Mouse (Mus musculus) hindbrain, embryonic 13.5 days (tissue): ENCODE results near the gene Frmd5. TPM values are rescaled to one million over a fixed set of nuclear protein-coding genes. Genes with fewer than 3 reads are reported as not detected.
A peak's percentile ranks its signal among the peaks of the same experiment; 100 is the strongest.

ENCODE experiments used
- ATAC-seq: fragments of 200-750 bp; cut with Nextera tagmentation; 2 replicates; pipeline ENCODE4 v1.8.0; 2017; ENCODE audit warnings: moderate TSS enrichment; ENCODE audit not compliant: low FRiP score
- H3K27ac ChIP-seq: fragments of 300-500 bp; sonication (generic); 2 replicates; pipeline ENCODE4 v1.5.1; 2015; ENCODE audit warnings: inconsistent platforms, mild to moderate bottlenecking, moderate library complexity
- H3K27me3 ChIP-seq: fragments of 300-500 bp; sonication (generic); 2 replicates; pipeline ENCODE4 v1.6.1; 2015; ENCODE audit warnings: mild to moderate bottlenecking, inconsistent platforms
- H3K36me3 ChIP-seq: fragments of 300-500 bp; sonication (generic); 2 replicates; pipeline ENCODE4 v1.6.1; 2015; ENCODE audit warnings: mild to moderate bottlenecking, inconsistent platforms
- H3K4me1 ChIP-seq: fragments of 300-500 bp; sonication (generic); replicated peaks from 2 replicates; pipeline ENCODE4 v1.6.1; 2015; ENCODE audit warnings: inconsistent platforms
- H3K4me2 ChIP-seq: fragments of 300-500 bp; sonication (generic); 2 replicates; pipeline ENCODE4 v1.6.1; 2015; ENCODE audit warnings: inconsistent platforms, mild to moderate bottlenecking, moderate library complexity
- H3K4me3 ChIP-seq: fragments of 300-500 bp; sonication (generic); 2 replicates; pipeline ENCODE4 v1.5.1; 2015; ENCODE audit warnings: mild to moderate bottlenecking, inconsistent platforms
- H3K9ac ChIP-seq: fragments of 300-500 bp; sonication (generic); 2 replicates; pipeline ENCODE4 v1.6.1; 2015; ENCODE audit warnings: mild to moderate bottlenecking, inconsistent platforms
- H3K9me3 ChIP-seq: fragments of 300-500 bp; sonication (generic); 2 replicates; pipeline ENCODE4 v1.6.1; 2016; ENCODE audit warnings: inconsistent platforms
- WGBS: fragments of 180-500 bp; shearing (Covaris S2); methylation state at CpG from one replicate; pipeline ENCODE4 v1.1.7; 2015; 5-methylcytosine and 5-hydroxymethylcytosine counted together
- polyA plus RNA-seq: library from polyadenylated mRNA; unstranded; fragments of >200 nt; fragmentation: Nextera tagmentation; extraction: Ambion mirVana; gene quantifications from 2 replicates; pipeline ENCODE4 v1.2.1, GENCODE M21; 2015

Gene Frmd5
- polyA plus RNA-seq, 1 experiment from 2014 or later, result 33.0 TPM

GRCm38 (mm10) chr2:121713567-121713966 is 93.3 kb downstream of the Frmd5 start:
- peaks cover 33% of the 10 kb centered on the region for H3K4me1 ChIP-seq
- WGBS, result 88% methylated on average over 4 of the region's 4 CpGs
- H3K9me3 ChIP-seq, result no peaks in the 10 kb centered on the region
- H3K27ac ChIP-seq, result no peak overlapping the region
- H3K4me3 ChIP-seq, result no peak overlapping the region
- no peaks in the 10 kb centered on the region for H3K27me3 ChIP-seq
- H3K9ac ChIP-seq, result no peak overlapping the region
- no peak for ATAC-seq
- H3K36me3 ChIP-seq, result no peaks in the 10 kb centered on the region
- no peak overlapping the region for H3K4me2 ChIP-seq

- H3K9me3 ChIP-seq, result no peaks in the 10 kb centered on the region
- ATAC-seq, result peak; percentile 41; the same call in 1 of the 2 replicates
- WGBS, result 28% methylated on average over 9 of the region's 9 CpGs
- peaks cover 21% of the 10 kb centered on the region for H3K4me1 ChIP-seq
- no peak overlapping the region for H3K9ac ChIP-seq
- no peak overlapping the region for H3K4me2 ChIP-seq
- H3K4me3 ChIP-seq, result no peak overlapping the region
- peak overlapping the region; percentile 46; the same call in 1 of the 2 replicates for H3K27ac ChIP-seq
- no peaks in the 10 kb centered on the region for H3K36me3 ChIP-seq
- H3K27me3 ChIP-seq, result no peaks in the 10 kb centered on the region
Measured at GRCm38 (mm10) chr2:121711748-121712384, 95.0 kb downstream of the Frmd5 start.

- Histone ChIP-seq H3K4me1 (peaks cover 27% of the 10 kb centered on the region), H3K9me3 (no peaks in the 10 kb centered on the region), H3K27me3 (no peaks in the 10 kb centered on the region), H3K9ac (no peak overlapping the region), H3K36me3 (no peaks in the 10 kb centered on the region), H3K27ac (no peak overlapping the region), H3K4me2 (no peak overlapping the region), H3K4me3 (no peak overlapping the region)
- no peak for ATAC-seq
- WGBS, result 85% methylated on average over 4 of the region's 4 CpGs
Measured at GRCm38 (mm10) chr2:121709096-121709495, 97.8 kb downstream of the Frmd5 start.

GRCm38 (mm10) chr2:121707461-121707860 is 99.4 kb downstream of the Frmd5 start:
- no peak overlapping the region for H3K4me3 ChIP-seq
- no peak overlapping the region for H3K9ac ChIP-seq
- no peak for ATAC-seq
- H3K36me3 ChIP-seq, result no peaks in the 10 kb centered on the region
- H3K27me3 ChIP-seq, result no peaks in the 10 kb centered on the region
- H3K27ac ChIP-seq, result no peak overlapping the region
- H3K4me2 ChIP-seq, result no peak overlapping the region
- peaks cover 20% of the 10 kb centered on the region for H3K4me1 ChIP-seq
- H3K9me3 ChIP-seq, result no peaks in the 10 kb centered on the region
- 87% methylated on average over 5 of the region's 5 CpGs for WGBS

GRCm38 (mm10) chr2:121705756-121706155 is 101.1 kb downstream of the Frmd5 start:
- no peaks in the 10 kb centered on the region for H3K9me3 ChIP-seq
- no peaks in the 10 kb centered on the region for H3K36me3 ChIP-seq
- H3K9ac ChIP-seq, result no peak overlapping the region
- peaks cover 16% of the 10 kb centered on the region for H3K4me1 ChIP-seq
- ATAC-seq, result no peak
- H3K4me2 ChIP-seq, result no peak overlapping the region
- H3K27ac ChIP-seq, result peak overlapping the region; percentile 19; the same call in 1 of the 2 replicates
- H3K27me3 ChIP-seq, result no peaks in the 10 kb centered on the region
- no peak overlapping the region for H3K4me3 ChIP-seq
- WGBS, result 43% methylated on average over 2 of the region's 2 CpGs

- WGBS, result 17% methylated on average over 6 of the region's 6 CpGs
- Histone ChIP-seq H3K27me3 (no peaks in the 10 kb centered on the region), H3K27ac (peak overlapping the region; percentile 58; the same call in 1 of the 2 replicates), H3K36me3 (no peaks in the 10 kb centered on the region), H3K4me3 (no peak overlapping the region), H3K4me1 (peaks cover 27% of the 10 kb centered on the region), H3K9ac (0 out of 2 replicates have a peak overlapping the region, but pooled peaks have one; percentile 13), H3K4me2 (no peak overlapping the region), H3K9me3 (no peaks in the 10 kb centered on the region)
- ATAC-seq, result no peak
Measured at GRCm38 (mm10) chr2:121699331-121699730, 107.6 kb downstream of the Frmd5 start.

- 82% methylated on average over 10 of the region's 10 CpGs for WGBS
- H3K9ac ChIP-seq, result no peak overlapping the region
- no peaks in the 10 kb centered on the region for H3K36me3 ChIP-seq
- no peaks in the 10 kb centered on the region for H3K27me3 ChIP-seq
- peaks cover 29% of the 10 kb centered on the region for H3K4me1 ChIP-seq
- H3K27ac ChIP-seq, result no peak overlapping the region
- H3K4me2 ChIP-seq, result no peak overlapping the region
- no peaks in the 10 kb centered on the region for H3K9me3 ChIP-seq
- no peak overlapping the region for H3K4me3 ChIP-seq
- no peak for ATAC-seq
Measured at GRCm38 (mm10) chr2:121695436-121695835, 111.5 kb downstream of the Frmd5 start.

GRCm38 (mm10) chr2:121688107-121688506 is 118.8 kb downstream of the Frmd5 start:
- no peaks in the 10 kb centered on the region for H3K27me3 ChIP-seq
- no peak overlapping the region for H3K4me2 ChIP-seq
- WGBS, result 70% methylated on average over 2 of the region's 2 CpGs
- no peak overlapping the region for H3K9ac ChIP-seq
- no peak for ATAC-seq
- H3K4me1 ChIP-seq, result peaks cover 15% of the 10 kb centered on the region
- no peak overlapping the region; the same call in 1 of the 2 replicates for H3K27ac ChIP-seq
- H3K9me3 ChIP-seq, result no peaks in the 10 kb centered on the region
- H3K36me3 ChIP-seq, result no peaks in the 10 kb centered on the region
- H3K4me3 ChIP-seq, result no peak overlapping the region

- no peak for ATAC-seq
- WGBS, result 93% methylated on average over 8 of the region's 8 CpGs
- Histone ChIP-seq H3K4me1 (peaks cover 6% of the 10 kb centered on the region; the same call in 1 of the 2 replicates), H3K9me3 (no peaks in the 10 kb centered on the region), H3K27ac (no peak overlapping the region), H3K4me2 (no peak overlapping the region), H3K4me3 (no peak overlapping the region), H3K9ac (no peak overlapping the region), H3K36me3 (no peaks in the 10 kb centered on the region), H3K27me3 (no peaks in the 10 kb centered on the region)
Measured at GRCm38 (mm10) chr2:121683606-121684005, 123.3 kb downstream of the Frmd5 start.

- H3K27me3 ChIP-seq, result no peaks in the 10 kb centered on the region
- no peak overlapping the region for H3K27ac ChIP-seq
- H3K4me3 ChIP-seq, result no peak overlapping the region
- no peak overlapping the region for H3K9ac ChIP-seq
- no peaks in the 10 kb centered on the region for H3K9me3 ChIP-seq
- peaks cover 8% of the 10 kb centered on the region for H3K4me1 ChIP-seq
- no peak overlapping the region for H3K4me2 ChIP-seq
- WGBS, result 93% methylated on average over 3 of the region's 3 CpGs
- ATAC-seq, result no peak
- no peaks in the 10 kb centered on the region for H3K36me3 ChIP-seq
Measured at GRCm38 (mm10) chr2:121682361-121682760, 124.5 kb downstream of the Frmd5 start.

GRCm38 (mm10) chr2:121679711-121680110 is 127.2 kb downstream of the Frmd5 start:
- 80% methylated on average over 7 of the region's 7 CpGs for WGBS
- ATAC-seq, result no peak
- Histone ChIP-seq H3K4me1 (peaks cover 16% of the 10 kb centered on the region), H3K27ac (no peak overlapping the region), H3K9ac (no peak overlapping the region), H3K27me3 (no peaks in the 10 kb centered on the region), H3K4me2 (no peak overlapping the region), H3K36me3 (no peaks in the 10 kb centered on the region), H3K9me3 (no peaks in the 10 kb centered on the region), H3K4me3 (no peak overlapping the region)

- no peak for ATAC-seq
- 64% methylated on average over 6 of the region's 6 CpGs for WGBS
- Histone ChIP-seq H3K36me3 (no peaks in the 10 kb centered on the region), H3K4me2 (no peak overlapping the region), H3K9me3 (no peaks in the 10 kb centered on the region), H3K9ac (no peak overlapping the region), H3K27ac (peak overlapping the region; percentile 75), H3K4me1 (peaks cover 16% of the 10 kb centered on the region), H3K4me3 (no peak overlapping the region), H3K27me3 (no peaks in the 10 kb centered on the region)
Measured at GRCm38 (mm10) chr2:121677649-121677986, 129.3 kb downstream of the Frmd5 start.

GRCm38 (mm10) chr2:121676951-121677648 is 129.8 kb downstream of the Frmd5 start:
- Histone ChIP-seq H3K27me3 (no peaks in the 10 kb centered on the region), H3K4me2 (no peak overlapping the region), H3K36me3 (no peaks in the 10 kb centered on the region), H3K9me3 (no peaks in the 10 kb centered on the region), H3K27ac (peak overlapping the region; percentile 75), H3K4me3 (no peak overlapping the region), H3K4me1 (peaks cover 16% of the 10 kb centered on the region), H3K9ac (no peak overlapping the region)
- WGBS, result 64% methylated on average over 6 of the region's 6 CpGs
- no peak for ATAC-seq
